Mouse (Mus musculus) yolk sac, embryonic 10.5 days (tissue): ENCODE results near the gene Ncs1.

Source experiments
- DNase-seq: peaks from one replicate; pipeline ENCODE4 v3.0.0-alpha.2; 2017; ENCODE audit warnings: low spot score

The Ncs1 gene

DNA sequence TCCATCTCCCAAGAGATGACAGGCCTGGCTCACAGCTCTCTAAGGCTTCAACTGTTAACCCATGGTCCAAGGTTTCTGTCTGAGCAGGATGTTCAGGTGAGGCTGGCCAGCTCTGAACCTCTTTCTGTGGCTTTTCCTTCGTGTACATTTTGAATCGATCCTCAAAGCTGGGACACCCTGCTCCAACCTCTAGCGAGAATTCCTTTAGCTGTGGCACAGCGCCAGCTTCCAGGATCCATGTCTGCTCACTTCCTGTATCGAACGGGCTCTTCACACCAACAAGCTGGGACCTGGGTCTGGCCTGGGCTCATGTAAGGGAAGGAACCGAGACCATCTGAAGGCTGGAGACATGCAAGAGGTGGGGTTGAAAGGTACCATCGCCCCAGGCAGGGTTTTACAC lies 1.4 kb upstream of the Ncs1 start:
- DNase-seq = no peak

GRCm38 (mm10) chr2:31245051-31245450 lies 572 bp upstream of the Ncs1 start:
- DNase-seq = no peak

GRCm38 (mm10) chr2:31246251-31246971 lies 788 bp downstream of the Ncs1 start:
- peak; percentile 24 for DNase-seq

- DNase-seq = no peak
Measured at GRCm38 (mm10) chr2:31248856-31249255, 3.2 kb downstream of the Ncs1 start.

DNA sequence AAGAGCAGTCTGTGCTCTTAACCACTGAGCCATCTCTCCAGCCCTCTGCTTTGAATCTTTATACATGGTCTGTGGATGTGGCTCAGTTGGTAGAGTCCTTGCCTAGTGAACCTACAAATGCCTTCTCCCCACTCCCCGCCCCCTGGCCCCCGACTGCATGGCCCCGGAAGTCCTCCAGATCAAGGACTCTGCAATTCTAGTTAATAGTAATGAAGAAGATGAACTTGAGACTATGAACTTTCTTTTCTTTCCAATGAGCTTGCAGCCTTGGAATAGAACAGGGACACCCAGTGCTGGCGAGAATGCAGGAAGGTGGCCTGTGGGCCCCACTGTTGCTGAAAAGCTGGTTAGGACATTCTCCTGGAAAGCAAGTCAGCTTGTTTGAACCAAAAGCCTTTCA lies 6.5 kb downstream of the Ncs1 start:
- no peak for DNase-seq

DNA sequence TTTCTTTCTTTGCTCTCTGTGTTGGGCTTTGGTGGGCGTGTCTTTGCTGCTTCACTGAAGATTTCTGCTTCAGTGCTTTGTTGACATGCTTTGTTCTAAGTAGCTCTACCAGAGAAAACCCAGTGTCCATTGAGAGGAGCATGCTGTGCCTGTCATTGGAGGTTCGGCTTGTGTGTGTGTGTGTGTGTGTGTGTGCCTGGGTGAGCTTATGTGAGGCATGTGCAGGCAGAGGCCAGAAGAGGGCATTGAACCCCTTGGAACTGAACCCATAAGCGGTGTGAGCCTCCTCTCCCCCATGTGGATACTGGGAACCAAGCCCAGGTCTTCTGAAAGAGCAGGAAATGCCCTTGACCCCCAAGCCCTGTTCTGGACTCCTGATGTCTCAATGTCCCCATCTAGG lies 7.8 kb downstream of the Ncs1 start:
- no peak for DNase-seq

GRCm38 (mm10) chr2:31254806-31255205 lies 9.2 kb downstream of the Ncs1 start:
- no peak for DNase-seq

DNA sequence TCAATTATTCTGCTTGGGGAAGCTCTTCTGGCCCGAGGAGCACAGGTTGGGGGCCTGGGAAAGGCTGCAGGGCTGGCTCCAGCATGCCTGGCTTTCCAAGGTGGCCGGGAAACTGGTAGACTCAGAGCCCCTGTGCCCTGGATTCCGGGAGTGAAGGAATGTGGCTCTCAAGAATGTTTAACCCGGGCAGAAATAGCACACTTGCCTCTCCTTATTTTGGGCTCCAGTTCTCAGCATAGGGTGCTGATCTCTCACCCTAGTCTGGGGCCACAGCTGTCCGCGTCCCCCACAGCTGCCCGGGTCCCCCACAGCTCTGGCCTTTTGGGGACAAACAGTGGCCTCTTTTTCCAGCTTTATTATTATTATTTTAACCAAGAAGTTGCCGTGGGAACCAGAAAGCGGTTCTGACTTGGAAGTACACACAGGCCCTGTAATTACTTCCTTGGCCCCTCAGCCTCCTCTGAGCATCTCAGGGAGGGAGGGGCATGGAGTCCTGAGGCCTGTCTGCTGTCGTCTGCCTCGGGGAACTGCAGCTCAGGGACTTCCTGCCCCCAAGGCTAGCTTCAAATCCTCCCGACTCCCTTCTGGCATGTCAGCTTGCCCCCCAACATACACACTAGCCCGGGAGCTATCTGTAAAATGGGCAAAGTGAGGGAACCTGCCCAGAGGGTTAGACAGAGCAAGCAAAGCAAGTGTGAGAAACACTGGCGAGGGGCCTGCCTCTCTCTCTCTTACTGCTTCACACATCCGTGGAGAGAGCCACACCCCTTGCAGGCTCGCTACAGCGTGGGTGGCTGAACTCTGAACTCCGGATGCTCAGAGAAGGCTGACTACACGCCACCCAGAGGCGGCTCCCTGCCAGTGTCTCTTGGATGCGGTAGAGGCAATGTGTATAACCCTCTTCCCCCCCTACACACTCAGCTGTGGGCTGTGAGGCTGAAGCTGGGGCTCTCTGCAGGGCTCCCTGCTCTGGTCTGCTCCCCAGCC lies 10.6 kb downstream of the Ncs1 start:
- peak; percentile 29 for DNase-seq

DNA sequence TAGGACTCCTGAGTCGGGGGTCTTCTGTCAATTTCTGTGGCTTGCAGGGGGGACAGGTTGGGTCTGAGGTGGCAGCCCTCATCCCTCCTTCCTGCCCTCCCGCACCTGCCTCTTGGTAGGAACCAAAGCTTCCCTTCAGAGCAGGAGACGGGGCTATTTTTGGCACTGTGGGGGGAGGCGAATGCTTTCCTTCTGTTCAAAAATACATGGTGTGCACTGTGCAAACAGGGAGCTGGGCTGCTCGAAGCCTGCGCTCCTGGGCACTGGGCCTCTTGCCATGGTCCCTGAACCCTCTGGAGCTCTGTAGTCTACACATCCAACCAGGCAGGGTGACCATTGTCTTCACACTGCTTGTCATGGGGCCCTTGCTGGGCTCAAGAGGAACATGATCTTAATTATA lies 11.5 kb downstream of the Ncs1 start:
- DNase-seq = no peak

DNA sequence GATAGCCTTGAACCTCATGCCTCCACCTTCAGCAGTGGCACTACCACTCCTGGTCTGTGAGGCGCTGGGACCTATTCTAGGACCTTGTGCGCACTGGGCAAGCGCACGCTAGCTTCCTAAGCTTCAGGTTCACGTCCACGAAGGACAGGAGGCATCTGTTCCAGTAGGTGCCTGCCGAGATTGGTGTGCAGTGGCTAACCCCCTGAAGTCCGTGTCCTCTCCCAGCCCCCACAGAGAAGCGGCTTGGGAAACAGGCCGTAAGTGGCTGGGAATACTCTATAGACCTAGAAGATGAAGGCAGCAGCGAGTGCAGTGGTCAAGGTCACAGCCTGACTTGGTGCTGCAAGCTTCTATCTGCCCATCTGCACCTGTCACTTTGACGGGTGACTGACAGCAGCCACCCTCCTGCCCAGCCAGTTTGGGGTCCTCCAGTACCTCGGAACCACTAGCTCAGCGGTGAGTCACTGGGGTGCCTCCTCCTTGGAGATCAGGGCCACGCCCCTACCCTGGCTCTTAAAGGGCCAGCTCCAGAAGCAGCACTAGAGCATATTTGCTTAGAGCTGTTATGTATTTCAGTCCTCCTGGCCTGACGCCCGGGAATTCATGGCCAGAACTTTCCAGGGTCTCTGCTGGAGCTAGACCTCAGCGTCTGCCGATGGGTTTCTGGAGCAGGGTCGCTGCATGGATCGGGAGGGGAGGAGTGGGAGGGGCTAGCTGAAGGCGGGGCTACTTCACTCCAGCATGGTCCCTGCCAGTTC lies 13.2 kb downstream of the Ncs1 start:
- peak; percentile 63 for DNase-seq

DNA sequence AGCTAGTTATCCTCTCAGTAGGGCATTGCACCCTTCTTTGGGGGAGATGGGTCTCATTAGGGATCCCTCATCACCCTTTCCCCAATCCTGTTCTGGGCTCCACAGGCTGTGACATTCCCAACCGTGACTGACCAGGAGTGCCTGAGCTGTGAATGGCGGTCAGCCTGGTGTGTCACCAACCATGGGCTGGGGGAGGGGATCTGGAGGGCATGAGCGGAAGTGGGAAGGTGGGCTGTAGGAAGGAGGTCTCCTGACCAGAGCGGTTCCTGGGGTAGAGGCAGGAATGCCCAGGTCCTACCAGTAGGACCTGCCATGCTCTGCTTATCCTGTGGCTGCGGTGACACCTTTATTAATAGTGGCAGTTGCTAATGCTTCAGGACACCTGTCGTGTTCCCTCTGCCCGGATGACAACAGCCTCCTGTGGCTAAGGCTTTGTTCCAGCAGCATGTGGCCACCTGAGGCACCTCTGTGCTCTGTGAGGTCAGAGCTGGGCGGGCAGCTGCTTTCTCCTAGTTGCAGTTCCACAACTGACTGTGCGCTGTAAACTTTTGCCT lies 13.8 kb downstream of the Ncs1 start:
- no peak for DNase-seq

DNA sequence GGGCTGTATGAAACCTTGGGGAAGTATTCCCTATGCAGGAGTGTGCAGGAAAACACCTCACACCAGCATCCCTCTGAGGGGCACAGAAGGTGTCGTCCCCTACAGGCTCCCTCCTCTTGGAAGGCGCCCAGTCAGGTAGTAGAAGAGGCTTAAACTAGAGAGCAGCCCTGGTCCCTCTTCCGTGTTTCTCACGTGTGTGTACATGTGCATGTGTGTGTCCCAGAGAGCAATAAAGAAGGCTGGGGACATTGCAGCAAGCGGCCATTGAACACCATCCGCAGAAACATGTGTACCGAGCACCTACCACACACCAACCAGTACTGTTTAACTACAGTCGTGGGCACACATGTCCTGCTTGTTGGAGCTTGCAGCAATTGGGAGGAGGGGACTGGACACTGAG lies 14.9 kb downstream of the Ncs1 start:
- DNase-seq = no peak

GRCm38 (mm10) chr2:31263039-31263461 lies 17.4 kb downstream of the Ncs1 start:
- no peak for DNase-seq

DNA sequence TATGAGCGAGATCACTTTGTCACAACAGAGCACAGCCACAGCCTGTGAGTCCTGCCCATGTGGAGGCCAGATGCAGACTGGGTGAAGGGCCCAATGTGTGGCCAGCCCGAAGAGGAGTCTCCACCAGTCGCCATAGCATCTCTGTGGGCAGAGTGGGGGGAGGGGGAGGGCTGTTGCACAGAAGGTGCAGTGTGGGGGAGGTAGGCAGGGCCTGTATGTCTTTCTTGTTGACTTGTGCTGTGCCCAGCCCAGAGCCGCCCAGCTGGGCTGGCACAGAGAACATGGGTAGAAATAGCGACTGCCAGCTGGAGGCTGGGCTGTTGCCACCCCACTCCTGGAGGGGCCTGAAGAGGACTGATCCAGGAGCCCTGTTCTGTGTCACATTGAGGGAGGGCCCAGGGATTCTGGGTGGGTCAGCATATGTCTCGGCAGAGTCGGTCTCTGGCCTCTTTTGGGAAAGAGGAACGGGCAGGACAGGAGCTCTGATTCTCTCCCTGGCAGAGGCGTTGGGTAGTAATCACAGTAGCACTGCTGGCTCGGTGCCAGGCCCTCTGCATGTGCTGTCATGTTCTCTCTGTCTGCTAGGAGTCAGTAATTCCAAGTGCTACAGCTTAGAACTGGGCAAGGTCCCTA lies 18.2 kb downstream of the Ncs1 start:
- no peak for DNase-seq

DNA sequence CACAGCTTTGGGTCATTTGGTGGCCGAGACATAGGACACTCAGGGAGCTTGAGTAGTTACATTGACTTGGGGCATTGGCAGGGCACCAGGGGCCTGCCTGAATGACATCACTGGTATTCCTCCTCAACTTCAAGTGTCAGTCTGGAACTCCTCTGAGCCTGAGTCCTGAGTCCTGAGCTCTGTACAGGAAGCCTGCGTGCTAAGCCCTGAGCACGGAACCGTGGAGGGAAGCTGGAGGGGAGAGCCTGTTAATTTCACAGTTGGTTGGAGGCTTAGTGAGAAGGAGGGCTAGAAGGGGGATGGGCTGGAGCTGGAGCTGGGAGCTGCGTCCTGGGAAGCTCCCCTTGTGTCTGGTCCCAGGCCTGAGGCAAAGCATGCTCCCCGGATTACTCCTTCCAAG lies 21.8 kb downstream of the Ncs1 start:
- DNase-seq = peak; percentile 21

GRCm38 (mm10) chr2:31268631-31269030 lies 23.0 kb downstream of the Ncs1 start:
- DNase-seq = no peak

GRCm38 (mm10) chr2:31269188-31269587 lies 23.6 kb downstream of the Ncs1 start:
- DNase-seq = no peak

DNA sequence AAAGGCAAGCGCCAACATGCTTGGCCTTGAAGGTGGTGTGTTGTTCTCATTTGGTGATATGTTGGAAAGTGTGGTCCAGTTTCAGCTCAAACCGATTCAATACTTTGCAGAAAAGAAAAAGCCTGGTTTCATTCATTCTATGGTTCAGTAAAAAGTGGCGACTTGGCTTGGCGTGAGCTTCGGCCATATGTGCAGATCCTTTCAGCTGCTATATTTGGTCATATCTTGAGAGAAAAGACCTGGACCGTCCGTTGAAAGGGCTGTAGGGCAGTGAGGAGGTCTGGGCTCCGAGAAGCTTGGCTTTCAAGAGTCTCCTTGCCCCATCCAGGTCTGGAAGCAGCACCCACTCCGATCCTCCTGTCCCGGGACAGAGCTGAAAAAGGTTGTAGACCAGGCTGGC lies 24.2 kb downstream of the Ncs1 start:
- no peak for DNase-seq

DNA sequence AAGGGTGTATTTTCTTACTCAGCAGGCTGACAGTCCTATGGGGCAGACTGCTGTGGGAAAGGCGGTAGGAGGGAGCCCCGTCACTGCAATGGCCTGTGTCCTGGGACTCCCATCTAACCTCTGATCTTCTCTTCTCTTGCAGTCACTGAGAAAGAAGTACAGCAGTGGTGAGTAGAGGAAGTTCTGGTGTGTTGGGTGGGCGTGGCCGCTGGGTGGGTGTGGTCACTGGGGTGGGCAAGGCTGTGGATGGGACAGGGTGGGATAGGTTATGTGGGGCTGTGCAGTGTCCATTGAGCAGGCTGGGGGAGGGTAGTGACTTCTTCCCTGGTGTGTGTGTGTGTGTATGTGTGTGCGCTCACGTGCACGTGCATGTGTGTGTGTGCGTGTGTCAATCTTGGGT lies 24.8 kb downstream of the Ncs1 start:
- no peak for DNase-seq

DNA sequence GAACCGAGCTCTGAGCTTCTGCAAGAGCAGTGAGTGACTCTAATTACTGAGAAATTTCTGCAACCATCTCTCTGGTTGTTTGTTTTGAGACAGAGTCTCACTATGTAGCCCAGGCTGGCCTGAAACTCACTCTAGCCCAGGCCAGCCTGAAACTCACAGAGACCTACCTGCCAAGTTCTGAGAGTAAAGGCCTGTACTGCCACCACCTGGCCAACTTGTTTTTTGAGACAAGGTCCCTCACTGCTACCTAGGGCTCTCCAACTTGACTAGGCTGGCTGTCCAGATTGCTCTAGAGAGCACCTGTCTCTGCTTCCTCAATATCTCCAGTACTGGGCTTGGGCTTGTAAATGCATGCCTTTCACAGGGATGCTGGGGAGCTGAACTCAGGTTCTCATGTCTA lies 25.4 kb downstream of the Ncs1 start:
- DNase-seq = no peak

DNA sequence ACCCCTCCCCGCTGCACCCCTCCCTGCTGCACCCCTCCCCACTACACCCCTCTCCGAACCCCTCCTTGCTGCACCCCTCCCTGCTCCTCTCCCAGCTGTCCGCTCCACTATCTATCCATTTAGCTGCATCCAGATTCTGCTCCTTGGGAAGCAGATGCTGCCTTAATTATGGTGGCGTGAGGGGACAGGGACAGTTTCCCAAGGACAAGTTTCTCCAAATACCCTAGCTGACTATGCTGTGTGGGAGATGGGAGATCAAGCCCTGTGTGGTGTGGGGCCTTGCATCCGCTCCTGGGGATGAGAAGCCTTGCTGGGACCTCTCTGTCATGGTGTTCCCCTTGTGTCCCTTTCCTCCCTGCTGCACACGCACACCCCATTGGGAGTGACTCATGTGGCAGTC lies 29.4 kb downstream of the Ncs1 start:
- DNase-seq = no peak

- no peak for DNase-seq
Measured at GRCm38 (mm10) chr2:31277810-31278209, 32.2 kb downstream of the Ncs1 start.
